ENCODE assay signal across 8 mouse cellular contexts in genomic region chr14:36968076-36968627, GRCm38 (mm10). TPM values are rescaled to one million over a fixed set of nuclear protein-coding genes. Genes with fewer than 3 reads are reported as not detected.
A peak's percentile ranks its signal among the peaks of the same experiment; 100 is the strongest.
DNase-seq lines count a peak whose midpoint lies in the region; ATAC-seq and TF ChIP-seq lines count a peak whose summit lies in the region.

No protein-coding gene starts in this region.

- peak; percentile 87 for ATAC-seq in hindbrain, embryonic 11.5 days (ENCODE audit: low FRiP score)
- ATAC-seq in midbrain, embryonic 15.5 days (replicated peaks), result peak; percentile 87

- no peaks in the 10 kb centered on the region for H3K27me3 ChIP-seq in hindbrain, embryonic 11.5 days (ENCODE audit: control insufficient read depth, insufficient read depth, low read length)
- H3K27me3 ChIP-seq in liver, adult 2 months (ENCODE audit: control insufficient read depth, insufficient read depth, low read length), result no peaks in the 10 kb centered on the region
- no peaks in the 10 kb centered on the region for H3K27me3 ChIP-seq in midbrain, embryonic 15.5 days (replicated peaks)

- H3K79me2 ChIP-seq in liver, adult 2 months (ENCODE audit: control insufficient read depth, insufficient read depth, low read length), result peaks cover 20% of the 10 kb centered on the region; the same call in 1 of the 2 replicates

- no peaks in the 10 kb centered on the region; the same call in 1 of the 2 replicates for H3K4me1 ChIP-seq in hindbrain, embryonic 11.5 days (replicated peaks; ENCODE audit: control insufficient read depth, insufficient read depth, low read length)
- peaks cover 12% of the 10 kb centered on the region for H3K4me1 ChIP-seq in liver, adult 2 months (ENCODE audit: control insufficient read depth, insufficient read depth, low read length)
- H3K4me1 ChIP-seq in midbrain, embryonic 15.5 days, result peaks cover 27% of the 10 kb centered on the region

- no peaks in the 10 kb centered on the region for H3K9me3 ChIP-seq in hindbrain, embryonic 11.5 days (ENCODE audit: control insufficient read depth, low read length)
- H3K9me3 ChIP-seq in midbrain, embryonic 15.5 days, result no peaks in the 10 kb centered on the region

- TF ChIP-seq CTCF in brain, embryonic 14.5 days (IDR thresholded peaks at IDR 0.05; ENCODE audit: borderline replicate concordance, extremely low read depth, insufficient read depth, insufficient read length), result no peak
- no peak for TF ChIP-seq CTCF in liver, adult 2 months (IDR thresholded peaks at IDR 0.05; ENCODE audit: low read depth, low read length)

- no peaks in the 10 kb centered on the region for H3K36me3 ChIP-seq in hindbrain, embryonic 11.5 days (ENCODE audit: control insufficient read depth, insufficient read depth, low read length)
- H3K36me3 ChIP-seq in liver, adult 2 months (ENCODE audit: control insufficient read depth, insufficient read depth, low read length), result no peaks in the 10 kb centered on the region
- no peaks in the 10 kb centered on the region for H3K36me3 ChIP-seq in midbrain, embryonic 15.5 days (replicated peaks)

- H3K9ac ChIP-seq in hindbrain, embryonic 11.5 days (ENCODE audit: low read depth, low read length), result peak overlapping the region; percentile 88
- peak overlapping the region; percentile 93 for H3K9ac ChIP-seq in liver, adult 2 months (ENCODE audit: low read depth, low read length)
- peak overlapping the region; percentile 84 for H3K9ac ChIP-seq in midbrain, embryonic 15.5 days

- H3K27ac ChIP-seq in hindbrain, embryonic 11.5 days (ENCODE audit: low read depth, low read length), result peak overlapping the region; percentile 95
- H3K27ac ChIP-seq in liver, adult 2 months (replicated peaks; ENCODE audit: insufficient read depth, low read depth, low read length), result peak overlapping the region; percentile 68
- H3K27ac ChIP-seq in midbrain, embryonic 15.5 days, result peak overlapping the region; percentile 88

- peak overlapping the region; percentile 44 for H3K4me2 ChIP-seq in hindbrain, embryonic 11.5 days (replicated peaks; ENCODE audit: low read depth, low read length)
- H3K4me2 ChIP-seq in midbrain, embryonic 15.5 days, result peak overlapping the region; percentile 52

- peak overlapping the region; percentile 90 for H3K4me3 ChIP-seq in hindbrain, embryonic 11.5 days (ENCODE audit: low read depth, low read length)
- peak overlapping the region; percentile 91 for H3K4me3 ChIP-seq in liver, adult 2 months (ENCODE audit: insufficient read depth, low read depth, low read length)
- H3K4me3 ChIP-seq in midbrain, embryonic 15.5 days, result peak overlapping the region; percentile 83

- WGBS in hindbrain, embryonic 11.5 days, result under 1% methylated on average over 30 of the region's 49 CpGs
- under 1% methylated on average over 49 of the region's 49 CpGs for WGBS in liver, adult 2 months
- WGBS in midbrain, embryonic 15.5 days, result under 1% methylated on average over 49 of the region's 49 CpGs

- no peak for TF ChIP-seq POLR2A in brain, embryonic 14.5 days (IDR thresholded peaks at IDR 0.05; ENCODE audit: borderline replicate concordance, extremely low read depth, insufficient read depth, insufficient read length, poor library complexity, severe bottlenecking)
- TF ChIP-seq POLR2A in liver, adult 2 months (IDR thresholded peaks at IDR 0.05; ENCODE audit: extremely low read depth, insufficient read depth, low read length), result no peak

- peak; percentile 60 to 65 for DNase-seq in spleen, adult 18-20 months
- no peak for DNase-seq in spleen, postnatal 4 days (ENCODE audit: low spot score in 2 of 2)
- peak; percentile 62 for DNase-seq in brain, embryonic 14.5 days (ENCODE audit: low read depth)
- DNase-seq in hindbrain, embryonic 11.5 days (ENCODE audit: low spot score), result no peak
- DNase-seq in liver, adult 2 months (ENCODE audit: extremely low read depth, low read depth, low spot score), result no peak
- DNase-seq in thymus, postnatal 25 days, result peak; percentile 69
- DNase-seq in retina, embryonic 14.5 days (ENCODE audit: low spot score), result no peak

RNA-seq across cellular contexts. Expression of gene Ccser2, which starts 0.4 kb away (rescaled TPM):
- 49.0 and 60.5 TPM in 2 replicates for polyA plus RNA-seq in brain, embryonic 14.5 days (2012; rRNA removed)
- polyA plus RNA-seq in hindbrain, embryonic 11.5 days (2014; fragmentation: Nextera tagmentation; extraction: Ambion mirVana), result 47.1 and 50.2 TPM in 2 replicates
- total RNA-seq in liver, adult 2 months (2014; rRNA removed), result 19.1 and 21.1 TPM in 2 replicates
- 6.3 and 7.4 TPM in 2 replicates for polyA plus RNA-seq in liver, adult 2 months (2012; rRNA removed)
- 101 and 104 TPM in 2 replicates for polyA plus RNA-seq in midbrain, embryonic 15.5 days (2015; fragmentation: Nextera tagmentation; extraction: Ambion mirVana)

Comparison
In these comparisons a context has a peak if more than half of its experiments do, and no peak if none do; other contexts are left out.
1. DNase-seq: peak in spleen, adult 18-20 months (2 of 2), brain, embryonic 14.5 days (single experiment) and thymus, postnatal 25 days (single experiment); none in spleen, postnatal 4 days (0 of 2), hindbrain, embryonic 11.5 days (single experiment), liver, adult 2 months (single experiment) and retina, embryonic 14.5 days (single experiment).
2. Peak in every context shown above with its lines, with median percentiles within 50 percentile points of each other: H3K27ac ChIP-seq, H3K4me3 ChIP-seq and H3K9ac ChIP-seq.